Mouse (Mus musculus) stomach, postnatal 0 days (tissue): ENCODE data around the gene Mfap3. TPM values are rescaled to one million over a fixed set of nuclear protein-coding genes. Genes with fewer than 3 reads are reported as not detected.

Experiments used
- ATAC-seq: fragments of 200-750 bp; cut with Nextera tagmentation; 2 replicates; pipeline ENCODE4 v1.8.0; 2017; ENCODE audit not compliant: low FRiP score, low TSS enrichment
- DNase-seq: peaks from one replicate; pipeline ENCODE4 v3.0.0-alpha.2; 2016; ENCODE audit warnings: low spot score
- H3K27ac ChIP-seq: fragments of 300-500 bp; sonication (generic); replicated peaks from 2 replicates; pipeline ENCODE4 v1.5.1; 2014; ENCODE audit warnings: mild to moderate bottlenecking, control low read depth
- H3K27me3 ChIP-seq: fragments of 300-500 bp; sonication (generic); 2 replicates; pipeline ENCODE4 v1.6.1; 2014; ENCODE audit warnings: low read length; ENCODE audit not compliant: control insufficient read depth, insufficient read depth
- H3K36me3 ChIP-seq: fragments of 300-500 bp; sonication (generic); 2 replicates; pipeline ENCODE4 v1.6.1; 2014; ENCODE audit warnings: low read length, mixed read lengths; ENCODE audit not compliant: control insufficient read depth, insufficient read depth
- H3K4me1 ChIP-seq: fragments of 300-500 bp; sonication (generic); replicated peaks from 2 replicates; pipeline ENCODE4 v1.6.1; 2014; ENCODE audit warnings: antibody characterized with exemption; ENCODE audit not compliant: control insufficient read depth, insufficient read depth
- H3K4me2 ChIP-seq: fragments of 300-500 bp; sonication (generic); replicated peaks from 2 replicates; pipeline ENCODE4 v1.6.1; 2014; ENCODE audit warnings: low read depth, mild to moderate bottlenecking, control low read depth, moderate library complexity
- H3K4me3 ChIP-seq: fragments of 300-500 bp; sonication (generic); 2 replicates; pipeline ENCODE4 v1.5.1; 2014; ENCODE audit warnings: low read depth, low read length, control low read depth
- H3K9ac ChIP-seq: fragments of 300-500 bp; sonication (generic); 2 replicates; pipeline ENCODE4 v1.6.1; 2014; ENCODE audit warnings: mild to moderate bottlenecking, low read length, control low read depth, mixed read lengths
- H3K9me3 ChIP-seq: fragments of 300-500 bp; sonication (generic); 2 replicates; pipeline ENCODE4 v1.6.1; 2016; ENCODE audit warnings: low read length; ENCODE audit not compliant: control insufficient read depth
- CTCF ChIP-seq: IDR thresholded peaks from 2 replicates; pipeline ENCODE4 v1.5.1; 2016; ENCODE audit warnings: antibody characterized with exemption, low read depth, mild to moderate bottlenecking, moderate library complexity
- EP300 ChIP-seq: optimal IDR thresholded peaks from 2 replicates; pipeline ENCODE3; 2016; ENCODE audit warnings: antibody characterized with exemption
- WGBS: fragments of 180-500 bp; shearing (Covaris S2); extraction: QIAGEN DNeasy Blood & Tissue Kit; methylation state at CpG from one replicate; pipeline ENCODE4 v1.1.7; 2014; 5-methylcytosine and 5-hydroxymethylcytosine counted together
- polyA plus RNA-seq: library from polyadenylated mRNA; unstranded; fragments of >200 nt; fragmentation: Nextera tagmentation; extraction: Ambion mirVana; gene quantifications from 2 replicates; pipeline ENCODE4 v1.2.1, GENCODE M21; 2015

Mfap3 gene
- polyA plus RNA-seq, 1 experiment from 2014 or later: 22.8 TPM

GRCm38 (mm10) chr11:57478077-57478476 lies 40.4 kb upstream of the Mfap3 start:
- peaks cover 3% of the 10 kb centered on the region; the same call in 1 of the 2 replicates for H3K36me3 ChIP-seq
- H3K9me3 ChIP-seq: no peaks in the 10 kb centered on the region
- no peaks in the 10 kb centered on the region for H3K4me1 ChIP-seq
- TF ChIP-seq EP300 (no peak), CTCF (no peak)
- H3K9ac ChIP-seq: no peak overlapping the region
- H3K4me2 ChIP-seq: no peak overlapping the region
- 81% methylated on average over 5 of the region's 5 CpGs for WGBS
- ATAC-seq: no peak
- no peak for DNase-seq
- H3K27me3 ChIP-seq: no peaks in the 10 kb centered on the region
- H3K27ac ChIP-seq: no peak overlapping the region
- no peak overlapping the region for H3K4me3 ChIP-seq

GRCm38 (mm10) chr11:57488436-57488835 lies 30.0 kb upstream of the Mfap3 start:
- no peak for TF ChIP-seq EP300
- TF ChIP-seq CTCF: no peak
- ATAC-seq: no peak
- Histone ChIP-seq H3K4me2 (no peak overlapping the region), H3K27ac (no peak overlapping the region), H3K27me3 (no peaks in the 10 kb centered on the region), H3K4me1 (no peaks in the 10 kb centered on the region), H3K4me3 (no peak overlapping the region), H3K9ac (no peak overlapping the region), H3K36me3 (peaks cover 14% of the 10 kb centered on the region), H3K9me3 (no peaks in the 10 kb centered on the region)
- WGBS: 61% methylated on average over 5 of the region's 5 CpGs
- DNase-seq: no peak

- TF ChIP-seq EP300 (no peak), CTCF (no peak)
Measured at GRCm38 (mm10) chr11:57496462-57497039, 21.9 kb upstream of the Mfap3 start.

GRCm38 (mm10) chr11:57497701-57498100 lies 20.8 kb upstream of the Mfap3 start:
- 69% methylated on average over 3 of the region's 3 CpGs for WGBS
- Histone ChIP-seq H3K9ac (no peak overlapping the region), H3K4me1 (no peaks in the 10 kb centered on the region), H3K9me3 (no peaks in the 10 kb centered on the region), H3K4me3 (no peak overlapping the region), H3K27me3 (no peaks in the 10 kb centered on the region), H3K27ac (no peak overlapping the region), H3K4me2 (no peak overlapping the region), H3K36me3 (peaks cover 24% of the 10 kb centered on the region)
- DNase-seq: no peak
- TF ChIP-seq EP300 (no peak), CTCF (no peak)
- no peak for ATAC-seq

More at GRCm38 (mm10) chr11:57496462-57497039, 21.9 kb upstream of the Mfap3 start:
- ATAC-seq (no peak), DNase-seq (no peak)
- Histone ChIP-seq H3K4me1 (no peaks in the 10 kb centered on the region), H3K9ac (no peak overlapping the region), H3K9me3 (no peaks in the 10 kb centered on the region), H3K36me3 (peaks cover 27% of the 10 kb centered on the region), H3K4me3 (no peak overlapping the region), H3K4me2 (no peak overlapping the region), H3K27ac (no peak overlapping the region), H3K27me3 (no peaks in the 10 kb centered on the region)
- WGBS: 21% methylated on average over 3 of the region's 3 CpGs

- ATAC-seq (no peak), DNase-seq (no peak)
- no peaks in the 10 kb centered on the region for H3K27me3 ChIP-seq
- H3K4me3 ChIP-seq: no peak overlapping the region
- H3K4me1 ChIP-seq: no peaks in the 10 kb centered on the region
- WGBS: 89% methylated on average over 5 of the region's 5 CpGs
- no peak overlapping the region for H3K4me2 ChIP-seq
- TF ChIP-seq CTCF (no peak), EP300 (no peak)
- no peak overlapping the region for H3K27ac ChIP-seq
- no peak overlapping the region for H3K9ac ChIP-seq
- no peaks in the 10 kb centered on the region for H3K9me3 ChIP-seq
- H3K36me3 ChIP-seq: peaks cover 22% of the 10 kb centered on the region
Measured at GRCm38 (mm10) chr11:57498215-57498614, 20.2 kb upstream of the Mfap3 start.

- no peak for DNase-seq
- ATAC-seq: no peak
- Histone ChIP-seq H3K4me1 (no peaks in the 10 kb centered on the region), H3K4me2 (no peak overlapping the region), H3K9me3 (no peaks in the 10 kb centered on the region), H3K27ac (no peak overlapping the region), H3K4me3 (no peak overlapping the region), H3K27me3 (no peaks in the 10 kb centered on the region), H3K9ac (no peak overlapping the region), H3K36me3 (peaks cover 28% of the 10 kb centered on the region)
- TF ChIP-seq EP300 (no peak), CTCF (no peak)
- 90% methylated on average over 5 of the region's 5 CpGs for WGBS
Measured at GRCm38 (mm10) chr11:57503155-57503554, 15.3 kb upstream of the Mfap3 start.
